Mouse (Mus musculus): Measurements from ENCODE around the gene Lpxn.

Lpxn gene

GRCm38 (mm10) chr19:12805730-12806129, 9.7 kb downstream of the Lpxn start:
- DNase-seq = no peak

DNA sequence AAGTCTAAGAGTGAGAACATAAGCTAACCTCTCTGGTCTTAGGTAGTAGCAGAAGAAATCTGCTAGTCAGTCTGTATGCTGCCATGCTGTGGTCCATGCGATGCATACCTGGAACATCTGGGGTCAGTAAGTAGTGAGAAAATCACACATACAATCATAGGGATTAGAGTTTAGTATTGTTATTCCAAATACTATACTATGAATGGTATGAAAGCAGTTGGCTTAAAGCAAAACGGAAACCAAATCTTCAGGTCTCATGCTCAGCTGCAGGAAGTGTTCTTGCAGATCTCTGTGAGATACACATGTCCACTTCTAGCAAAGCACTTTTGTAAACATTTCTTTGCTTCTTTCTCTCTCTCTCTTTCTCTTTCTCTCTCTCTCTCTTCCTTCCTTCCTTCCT, 10.2 kb downstream of the Lpxn start:
- no peak for DNase-seq

DNA sequence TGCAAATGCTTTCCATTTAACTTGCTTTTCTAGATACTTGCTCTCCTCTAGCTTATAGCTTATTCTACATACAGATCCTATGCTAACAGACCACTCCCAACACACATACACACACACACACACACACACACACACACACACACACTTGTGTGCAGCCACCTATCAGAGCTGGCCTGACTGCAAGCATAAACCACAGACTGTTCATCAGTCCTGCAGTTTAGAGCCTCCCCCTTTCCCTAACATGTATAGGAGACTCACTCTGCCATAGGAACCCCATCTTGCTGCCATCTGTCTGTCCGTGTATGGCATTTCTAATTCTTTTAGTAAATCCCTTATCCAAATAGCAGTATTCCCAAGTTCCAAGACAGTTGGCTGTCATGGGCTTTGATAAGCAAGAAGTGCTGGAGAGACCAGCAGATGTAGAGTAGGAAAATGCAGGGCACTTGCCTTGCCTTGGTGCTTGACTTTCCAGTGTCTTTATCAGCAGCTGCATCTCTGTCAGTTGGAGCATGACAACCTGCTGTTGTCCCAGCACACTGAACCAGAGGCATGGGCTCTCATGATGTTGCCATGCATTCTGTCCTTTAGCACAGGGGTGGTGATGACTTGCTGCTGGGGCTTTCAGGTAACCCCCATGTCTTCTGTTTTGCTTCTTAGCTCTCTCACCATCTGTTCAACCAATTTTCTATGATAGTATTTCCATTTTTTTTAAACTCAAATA, 16.8 kb downstream of the Lpxn start:
- no peak for DNase-seq

DNA sequence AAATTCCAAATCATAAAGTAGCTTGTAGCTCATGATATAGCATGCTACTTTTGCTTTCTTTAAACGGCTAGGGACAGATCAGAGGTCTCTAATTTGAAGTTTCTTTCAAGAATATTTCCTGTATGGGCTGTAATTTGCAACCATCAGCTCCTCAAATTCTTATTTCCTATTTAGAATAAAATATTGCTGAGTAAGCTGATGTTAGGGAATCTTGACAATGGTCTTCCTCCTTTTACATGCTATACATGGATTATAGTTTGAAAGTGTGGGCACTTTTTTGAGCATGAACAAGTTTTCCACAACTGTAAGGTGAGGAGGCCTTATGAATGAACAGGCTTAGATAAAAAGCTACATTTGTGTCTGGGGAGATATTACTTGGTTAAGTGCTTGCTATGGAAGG, 17.9 kb downstream of the Lpxn start:
- DNase-seq = no peak

GRCm38 (mm10) chr19:12818507-12818906, 22.5 kb downstream of the Lpxn start:
- DNase-seq = no peak

- no peak for DNase-seq
Measured at GRCm38 (mm10) chr19:12820383-12820782, 24.4 kb downstream of the Lpxn start.

- DNase-seq = peak; percentile 34 to 39
Measured at GRCm38 (mm10) chr19:12824549-12824948, 28.6 kb downstream of the Lpxn start.

DNA sequence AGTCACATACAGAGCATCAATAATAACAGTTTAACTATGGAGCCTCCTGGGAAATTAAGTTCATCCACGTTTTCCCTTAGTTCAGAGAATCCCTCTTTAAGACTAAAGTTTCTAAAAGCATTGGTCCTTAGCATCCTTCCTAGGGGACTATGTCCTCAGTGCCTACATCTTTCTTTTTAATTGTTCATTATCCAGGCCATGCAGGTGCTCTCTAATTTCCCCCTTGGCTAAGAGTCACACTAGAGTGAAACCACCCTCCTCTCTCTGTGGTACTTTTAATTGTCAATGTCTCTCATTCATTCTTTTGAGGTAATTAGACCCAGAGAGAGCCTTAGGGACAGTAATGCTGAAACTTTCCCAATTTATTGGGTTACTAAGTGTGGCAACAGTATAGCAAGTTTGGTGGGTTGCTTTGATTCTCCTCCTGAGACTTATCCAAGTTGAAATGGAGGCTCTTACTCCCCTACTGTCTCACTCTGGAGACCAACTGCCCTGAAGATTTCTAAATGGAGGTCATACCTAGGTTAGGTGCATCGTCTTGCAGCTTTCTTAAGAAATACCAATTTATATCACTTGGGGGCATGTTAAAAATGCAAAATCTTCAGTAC, 34.9 kb downstream of the Lpxn start:
- DNase-seq = no peak

DNA sequence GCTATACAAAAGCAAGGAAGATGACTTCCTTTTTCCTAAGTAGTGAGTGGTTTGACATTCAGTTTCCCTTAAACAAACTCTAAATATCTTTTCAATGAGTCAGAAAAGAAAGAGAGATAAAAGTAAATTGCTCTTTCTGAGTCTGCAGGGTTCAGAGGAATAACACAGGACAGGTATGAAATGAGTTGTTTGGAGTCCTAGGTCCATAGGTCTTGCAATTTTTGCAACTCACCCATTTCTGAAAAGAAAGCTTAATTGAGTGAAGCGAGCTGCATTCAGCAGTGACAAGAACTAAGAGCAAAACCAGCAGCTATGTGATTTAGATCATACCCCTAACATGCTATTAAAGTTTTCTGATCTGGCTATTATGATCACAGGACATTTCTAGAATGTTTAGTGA, 35.6 kb downstream of the Lpxn start:
- no peak for DNase-seq

GRCm38 (mm10) chr19:12833625-12834024, 37.6 kb downstream of the Lpxn start:
- no peak for DNase-seq

DNA sequence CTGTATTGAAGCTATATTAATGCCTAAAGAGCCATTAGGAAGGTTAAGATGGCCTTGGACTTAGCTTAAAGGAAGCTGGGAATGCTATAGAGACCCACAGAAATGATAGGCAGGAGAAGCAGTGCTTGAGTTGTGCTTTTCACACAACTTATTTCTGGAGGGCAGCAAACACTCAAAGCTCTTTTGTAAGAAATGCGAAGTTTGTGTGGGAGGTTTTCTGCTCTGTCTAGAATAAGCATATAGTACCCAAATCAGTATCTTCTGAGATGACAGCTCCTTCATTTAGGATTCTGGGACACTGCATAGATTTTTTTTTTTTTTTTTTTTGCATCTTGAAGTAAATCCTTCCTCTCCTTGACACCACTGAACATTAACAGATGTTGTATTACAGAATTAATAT, 42.5 kb downstream of the Lpxn start:
- no peak for DNase-seq

- no peak for DNase-seq
Measured at GRCm38 (mm10) chr19:12846382-12846781, 50.4 kb downstream of the Lpxn start, which contains the start of gene Gm5244. Gene Gm5244 (plus strand): TSS chr19:12846682.

DNA sequence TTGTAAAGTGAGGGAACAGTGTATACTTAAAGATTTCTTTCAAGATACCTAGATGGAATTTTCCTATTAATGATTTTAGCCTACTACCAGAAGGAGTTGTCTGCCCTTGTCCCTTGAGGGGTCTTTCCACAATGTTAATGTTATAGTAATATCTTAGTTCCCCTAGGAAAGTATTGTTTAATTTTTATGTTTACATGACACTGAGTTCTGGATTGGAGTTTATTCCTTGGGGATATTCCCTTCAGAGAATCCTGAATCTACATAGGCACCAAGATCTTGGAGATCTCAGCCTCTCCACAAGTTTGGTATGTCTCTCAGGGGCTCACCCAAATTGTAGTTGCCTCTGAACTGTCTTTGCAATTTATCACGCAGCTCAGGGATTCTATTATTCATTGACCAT, 61.0 kb downstream of the Lpxn start, which contains the start of gene Olfr1444:
Gene Olfr1444, plus strand, starts transcription at position 301 of the 400 bp plus-strand sequence.
- DNase-seq = no peak

All from thymus, postnatal 36 days (tissue).